Mouse (Mus musculus) liver (tissue): Measurements from ENCODE around the gene Lhx8.

Experiments
- DNase-seq: peaks from one replicate; pipeline ENCODE4 v3.0.0-alpha.2; 2020; ENCODE audit warnings: mixed read lengths

Gene Lhx8

GRCm38 (mm10) chr3:154330181-154331002 is at the start of gene Lhx8:
Lhx8 (minus strand) TSS chr3:154330659.
- DNase-seq: no peak

- DNase-seq: no peak
These were observed 43.1 kb upstream of the Lhx8 start for GRCm38 (mm10) chr3:154373536-154373935.

- no peak for DNase-seq
These were observed 42.2 kb upstream of the Lhx8 start for GRCm38 (mm10) chr3:154372688-154373087.

GRCm38 (mm10) chr3:154367327-154367726 is 36.9 kb upstream of the Lhx8 start:
- DNase-seq: no peak

- DNase-seq: peak; percentile 12
These were observed 34.2 kb upstream of the Lhx8 start for GRCm38 (mm10) chr3:154364604-154365209.

GRCm38 (mm10) chr3:154363507-154363906 is 33.0 kb upstream of the Lhx8 start:
- no peak for DNase-seq

- DNase-seq: no peak
These were observed 28.8 kb upstream of the Lhx8 start for GRCm38 (mm10) chr3:154359231-154359630.

GRCm38 (mm10) chr3:154340294-154340914 is 9.9 kb upstream of the Lhx8 start:
- no peak for DNase-seq

GRCm38 (mm10) chr3:154339649-154340260 is 9.3 kb upstream of the Lhx8 start:
- no peak for DNase-seq

- DNase-seq: no peak
These were observed 4.3 kb upstream of the Lhx8 start for GRCm38 (mm10) chr3:154334806-154335205.

GRCm38 (mm10) chr3:154333401-154333999 is 3.0 kb upstream of the Lhx8 start:
- no peak for DNase-seq

GRCm38 (mm10) chr3:154332941-154333340 is 2.5 kb upstream of the Lhx8 start:
- no peak for DNase-seq

- DNase-seq: no peak
These were observed 1.7 kb upstream of the Lhx8 start for GRCm38 (mm10) chr3:154332213-154332530.

- DNase-seq: no peak
These were observed 1.2 kb upstream of the Lhx8 start for GRCm38 (mm10) chr3:154331506-154332212.

- no peak for DNase-seq
These were observed 513 bp upstream of the Lhx8 start for GRCm38 (mm10) chr3:154331003-154331340.

GRCm38 (mm10) chr3:154329323-154330180 is 907 bp downstream of the Lhx8 start:
- DNase-seq: no peak

GRCm38 (mm10) chr3:154328721-154329322 is 1.6 kb downstream of the Lhx8 start:
- DNase-seq: no peak

GRCm38 (mm10) chr3:154327883-154328720 is 2.4 kb downstream of the Lhx8 start:
- DNase-seq: no peak

GRCm38 (mm10) chr3:154327110-154327882 is 3.2 kb downstream of the Lhx8 start:
- no peak for DNase-seq
